Mouse (Mus musculus): ENCODE measurements around the gene Slc12a6.

Slc12a6 gene

DNA sequence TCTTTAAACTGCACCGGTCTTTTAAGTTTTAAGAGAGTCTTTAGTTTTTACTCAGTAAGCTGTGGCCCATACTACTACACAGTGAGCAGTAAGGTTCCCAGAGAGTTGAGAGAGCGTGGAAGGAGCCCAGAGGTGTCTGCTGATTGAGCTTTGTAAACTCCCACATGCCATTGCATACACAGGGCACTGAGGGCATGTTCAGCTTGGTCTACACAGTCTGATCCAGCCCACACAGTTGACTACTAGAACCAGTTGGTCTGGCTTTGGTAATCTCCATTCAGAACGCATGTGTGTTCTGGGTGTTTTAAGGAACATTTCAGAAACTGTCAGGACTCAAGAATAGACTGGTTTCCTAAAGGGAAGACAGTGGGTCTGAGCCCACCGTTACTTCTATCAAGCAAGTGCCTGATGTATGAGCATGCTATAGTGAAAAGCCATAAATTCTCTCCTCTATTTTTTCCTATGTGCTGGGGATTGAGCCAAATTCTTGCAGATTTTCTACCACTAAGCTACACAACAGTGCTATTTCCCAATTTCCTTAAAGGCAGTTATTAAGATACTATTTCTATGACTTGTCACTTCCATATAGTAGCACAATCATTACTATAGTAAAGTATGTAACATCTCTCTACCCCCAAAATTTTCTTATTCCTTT lies 125.8 kb downstream of the Slc12a6 start:
- DNase-seq (ENCODE audit: low spot score in 2 of 2), result no peak

DNA sequence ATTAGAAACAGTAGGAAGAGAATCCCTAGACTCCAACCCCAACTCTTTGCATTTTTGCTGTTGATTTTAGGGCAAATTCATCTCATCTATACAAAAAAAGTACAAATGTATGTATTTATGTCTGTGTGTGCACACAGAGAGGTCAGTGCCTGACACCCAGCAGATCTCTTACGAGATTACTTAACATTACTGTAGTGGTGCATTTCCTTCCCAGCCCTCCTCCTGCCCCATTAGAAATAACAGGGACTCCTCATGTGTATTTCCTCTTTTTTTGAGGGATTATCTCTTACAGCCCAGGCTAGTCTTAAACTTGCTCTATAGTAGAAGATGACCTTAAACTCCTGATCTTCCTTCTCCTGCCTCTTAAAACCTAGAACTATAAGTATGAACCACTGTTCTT lies 127.1 kb downstream of the Slc12a6 start:
- no peak for DNase-seq (ENCODE audit: low spot score in 2 of 2)

DNA sequence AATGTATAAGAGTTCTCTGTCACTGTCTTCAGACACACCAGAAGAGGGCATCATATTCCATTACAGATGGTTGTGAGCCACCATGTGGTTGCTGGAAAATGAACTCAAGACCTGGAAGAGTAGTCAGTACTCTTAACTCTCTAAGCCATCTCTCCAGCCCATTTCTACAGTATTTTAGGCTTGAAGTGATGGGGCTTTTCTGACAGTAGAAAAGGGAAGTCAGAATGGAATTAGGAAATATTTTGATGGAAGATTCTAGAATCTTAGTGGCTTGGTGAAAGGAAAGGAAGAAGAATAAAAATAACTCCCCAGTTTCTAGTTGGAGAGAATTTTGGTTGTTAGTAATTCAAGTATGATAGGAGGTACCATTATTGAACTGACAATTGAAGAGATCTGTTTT lies 128.3 kb downstream of the Slc12a6 start:
- no peak for DNase-seq (ENCODE audit: low spot score in 2 of 2)

DNA sequence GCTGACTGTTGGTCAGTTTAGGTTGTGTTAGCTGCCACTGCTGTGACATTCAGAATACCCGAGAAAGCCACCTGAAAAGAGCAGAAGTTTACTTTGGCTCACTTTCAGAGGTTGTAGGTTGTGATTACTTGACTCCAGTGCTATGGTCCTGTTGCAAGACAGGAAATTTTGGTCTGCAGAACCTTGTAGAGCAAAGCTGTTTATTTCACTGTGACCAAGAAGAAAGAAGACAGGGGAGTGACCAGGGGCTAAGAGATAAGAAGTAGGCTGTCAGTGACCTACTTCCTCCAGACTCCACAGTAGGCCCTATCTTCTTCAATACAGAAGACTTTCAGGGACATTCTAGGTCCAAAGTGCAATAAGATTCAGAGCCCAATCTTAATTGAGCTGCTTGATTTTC lies 131.0 kb downstream of the Slc12a6 start:
- no peak for DNase-seq (ENCODE audit: low spot score in 2 of 2)

DNA sequence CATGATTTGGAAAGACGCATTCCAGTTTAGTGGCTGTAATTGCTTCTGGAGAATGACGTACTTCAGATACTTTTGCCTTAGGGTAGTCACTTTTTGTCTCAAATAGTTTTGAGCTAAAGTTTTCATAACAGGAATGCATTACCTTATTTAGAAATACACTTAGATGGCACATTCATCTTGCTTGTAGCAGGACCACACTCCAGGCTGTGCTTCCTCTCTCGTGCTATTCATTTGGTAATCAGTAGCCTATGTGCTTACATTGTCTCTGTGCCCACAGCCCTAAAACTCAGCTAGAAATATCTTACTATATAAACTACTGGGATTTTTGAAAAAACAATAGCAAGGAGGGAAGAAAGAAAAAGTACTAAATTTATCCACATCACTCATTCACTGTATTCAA lies 141.4 kb downstream of the Slc12a6 start:
- DNase-seq (ENCODE audit: low spot score in 2 of 2), result no peak
